ENCODE assay signal across 8 mouse cellular contexts in genomic region chr5:144356776-144357455, GRCm38 (mm10). TPM values are rescaled to one million over a fixed set of nuclear protein-coding genes. Genes with fewer than 3 reads are reported as not detected.
A peak's percentile ranks its signal among the peaks of the same experiment; 100 is the strongest.
DNase-seq lines count a peak whose midpoint lies in the region; ATAC-seq and TF ChIP-seq lines count a peak whose summit lies in the region.

No protein-coding gene starts in this region.

- H3K9me3 ChIP-seq in limb, embryonic 10.5 days (replicated peaks), result no peaks in the 10 kb centered on the region
- H3K9me3 ChIP-seq in neural tube, embryonic 15.5 days (replicated peaks), result no peaks in the 10 kb centered on the region

- peak overlapping the region; percentile 99 for H3K4me2 ChIP-seq in neural tube, embryonic 15.5 days

- no peak for DNase-seq in left cerebral cortex, adult 2 months (ENCODE audit: extremely low spot score in 1 of 2, low spot score in 2 of 2)
- no peak for DNase-seq in left cerebral cortex, adult 9 months (ENCODE audit: low spot score in 2 of 2)
- DNase-seq in fibroblast of lung, adult 2 months (ENCODE audit: low read depth), result peak; percentile 46
- DNase-seq in limb, embryonic 10.5 days (ENCODE audit: low spot score), result no peak
- DNase-seq in ovary, adult 18-20 months (ENCODE audit: low spot score), result no peak

- peak overlapping the region; percentile 55 for H3K4me3 ChIP-seq in left cerebral cortex, adult 2 months
- peak overlapping the region; percentile 74 for H3K4me3 ChIP-seq in limb, embryonic 10.5 days
- peak overlapping the region; percentile 54 for H3K4me3 ChIP-seq in neural tube, embryonic 15.5 days (replicated peaks)

- H3K27me3 ChIP-seq in limb, embryonic 10.5 days (ENCODE audit: low read depth, poor library complexity, severe bottlenecking), result peaks cover 10% of the 10 kb centered on the region; the same call in 1 of the 2 replicates
- H3K27me3 ChIP-seq in neural tube, embryonic 15.5 days (replicated peaks), result peaks cover 43% of the 10 kb centered on the region

- peaks cover 20% of the 10 kb centered on the region for H3K4me1 ChIP-seq in limb, embryonic 10.5 days
- peaks cover 19% of the 10 kb centered on the region for H3K4me1 ChIP-seq in neural tube, embryonic 15.5 days

- H3K36me3 ChIP-seq in limb, embryonic 10.5 days, result no peaks in the 10 kb centered on the region
- no peaks in the 10 kb centered on the region for H3K36me3 ChIP-seq in neural tube, embryonic 15.5 days

- ATAC-seq in neural tube, embryonic 15.5 days (ENCODE audit: low FRiP score), result no peak
- ATAC-seq in megakaryocyte-erythroid progenitor cell, adult 5-6 weeks (replicated peaks; ENCODE audit: low FRiP score, low TSS enrichment, poor library complexity, severe bottlenecking), result no peak
- no peak for ATAC-seq in granulocyte monocyte progenitor cell, adult 5-6 weeks (replicated peaks; ENCODE audit: poor library complexity, severe bottlenecking)

- no peak for TF ChIP-seq CTCF in left cerebral cortex, adult 2 months (IDR thresholded peaks at IDR 0.05)

- H3K9ac ChIP-seq in neural tube, embryonic 15.5 days (replicated peaks), result no peak overlapping the region

- no peak overlapping the region for H3K27ac ChIP-seq in left cerebral cortex, adult 2 months
- H3K27ac ChIP-seq in limb, embryonic 10.5 days, result peak overlapping the region; percentile 83; the same call in 1 of the 2 replicates
- no peak overlapping the region for H3K27ac ChIP-seq in neural tube, embryonic 15.5 days (replicated peaks)

- WGBS in limb, embryonic 10.5 days, result 11% methylated on average over 17 of the region's 17 CpGs
- WGBS in neural tube, embryonic 15.5 days, result 12% methylated on average over 17 of the region's 17 CpGs

- intact Hi-C loops in left cerebral cortex, adult 2 months (cut with DNase I), result no loop called here

RNA-seq across cellular contexts. Expression of gene Baiap2l1, which starts 1.0 kb away (rescaled TPM):
- total RNA-seq in left cerebral cortex, adult 2 months (2021), result under 1 TPM; 0.35 to 0.41 TPM
- polyA plus RNA-seq in limb, embryonic 10.5 days (2016; fragmentation: Nextera tagmentation; extraction: Ambion mirVana), result 5.4 and 5.5 TPM in 2 replicates
- 1.5 and 3.7 TPM in 2 replicates for polyA plus RNA-seq in neural tube, embryonic 15.5 days (2015; fragmentation: Nextera tagmentation; extraction: Ambion mirVana)
- not detected in 2 replicates for total RNA-seq in megakaryocyte-erythroid progenitor cell, adult 5-6 weeks (2014; fragmentation: Nextera tagmentation)
- not detected in 2 replicates for total RNA-seq in megakaryocyte-erythroid progenitor cell, adult 5-6 weeks (2017)
- not detected in 2 replicates for total RNA-seq in granulocyte monocyte progenitor cell, adult 5-6 weeks (2014; fragmentation: Nextera tagmentation)
- total RNA-seq in granulocyte monocyte progenitor cell, adult 5-6 weeks (2017), result not detected in 2 replicates
